Mouse (Mus musculus): ENCODE measurements at regions not wholly inside any gene's neighbourhood (a gene's known extent, or its start where the extent isn't known, plus 50 kb on each side); places are given as distances from the start of the nearest gene placed in this dataset.
A peak's percentile ranks its signal among the peaks of the same experiment; 100 is the strongest.

GRCm38 (mm10) chr4:134990651-134991050, 60.0 kb downstream of the Syf2 start:
- no peak for DNase-seq

GRCm38 (mm10) chr4:134993526-134994122, 62.9 kb downstream of the Syf2 start:
- DNase-seq, result no peak

- no peak for DNase-seq
Measured at GRCm38 (mm10) chr4:134994205-134994604, 63.5 kb downstream of the Syf2 start.

- no peak for DNase-seq
Measured at GRCm38 (mm10) chr4:134994648-134995047, 64.0 kb downstream of the Syf2 start.

- DNase-seq, result peak; percentile 81 to 91
Measured at GRCm38 (mm10) chr4:134995052-134995451, 64.4 kb downstream of the Syf2 start.

GRCm38 (mm10) chr4:134996121-134996520, 65.4 kb downstream of the Syf2 start:
- no peak for DNase-seq

GRCm38 (mm10) chr4:134997461-134998434, 67.0 kb downstream of the Syf2 start:
- DNase-seq, result peak in 1 of 2 experiments; percentile 15

GRCm38 (mm10) chr4:134998928-134999658, 68.4 kb downstream of the Syf2 start:
- no peak for DNase-seq

- no peak for DNase-seq
Measured at GRCm38 (mm10) chr4:135002091-135002925, 71.6 kb downstream of the Syf2 start.

- no peak for DNase-seq
Measured at GRCm38 (mm10) chr4:135011365-135011764, 80.7 kb downstream of the Syf2 start.

GRCm38 (mm10) chr4:135012945-135013344, 82.2 kb downstream of the Syf2 start:
- no peak for DNase-seq

- DNase-seq, result no peak
Measured at GRCm38 (mm10) chr4:135013932-135014331, 83.2 kb downstream of the Syf2 start.

GRCm38 (mm10) chr4:135018018-135018417, 87.3 kb downstream of the Syf2 start:
- DNase-seq, result peak; percentile 27 to 56

GRCm38 (mm10) chr4:135019120-135019519, 88.4 kb downstream of the Syf2 start:
- no peak for DNase-seq

GRCm38 (mm10) chr4:135020262-135020991, 89.7 kb downstream of the Syf2 start:
- DNase-seq, result no peak

GRCm38 (mm10) chr4:135023200-135023599, 92.5 kb downstream of the Syf2 start:
- DNase-seq, result no peak

GRCm38 (mm10) chr4:135025802-135026201, 94.7 kb upstream of the Runx3 start:
- DNase-seq, result no peak

GRCm38 (mm10) chr4:135027136-135027535, 93.3 kb upstream of the Runx3 start:
- no peak for DNase-seq

GRCm38 (mm10) chr4:135029723-135030122, 90.7 kb upstream of the Runx3 start:
- no peak for DNase-seq

GRCm38 (mm10) chr4:135032461-135032860, 88.0 kb upstream of the Runx3 start:
- DNase-seq, result no peak

GRCm38 (mm10) chr4:135033302-135033701, 87.2 kb upstream of the Runx3 start:
- no peak for DNase-seq

- peak; percentile 6 to 57 for DNase-seq
Measured at GRCm38 (mm10) chr4:135034406-135034805, 86.0 kb upstream of the Runx3 start.
